Comparison of ENCODE assay signal across 20 mouse cellular contexts in the genomic region with DNA sequence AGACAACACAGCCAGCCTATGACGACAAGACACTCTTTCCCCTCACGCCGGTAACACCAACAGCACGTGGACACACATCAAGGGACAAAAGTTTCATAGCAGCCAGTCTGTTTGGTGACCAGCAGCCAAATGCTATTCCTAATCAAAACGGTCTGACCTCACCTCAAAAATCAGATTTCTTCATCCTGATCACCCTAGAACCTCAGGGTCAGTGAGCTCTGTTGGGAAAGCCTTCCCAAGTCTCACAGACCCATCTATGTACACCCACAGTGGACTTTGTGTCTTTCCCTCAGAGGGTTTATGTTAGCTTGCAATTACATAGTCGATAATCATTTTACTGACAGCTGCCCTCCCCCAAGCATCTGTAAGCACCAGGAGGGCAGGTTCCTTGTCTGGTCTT. TPM values are rescaled to one million over a fixed set of nuclear protein-coding genes. Genes with fewer than 3 reads are reported as not detected.
"Had no signal": no experiment of that assay in that cellular context is flagged by ENCODE, and none has a peak within 500 bp of the region (broad histone marks: within the 10 kb centered on the region; RNA-seq: fewer than 3 reads in every experiment).

No protein-coding gene starts in this region.

- DNase-seq: lung, adult 18-20 months; lung, embryonic 14.5 days; lung, postnatal 10 days; lung, postnatal 4 days; midbrain, embryonic 14.5 days; retina, postnatal 1 day; right cerebral cortex, adult 18-20 months; right cerebral cortex, postnatal 25 days; right cerebral cortex, postnatal 4 days; spleen, adult 18-20 months; thymus, adult 18-20 months; thymus, postnatal 25 days; thymus, postnatal 4 days had no signal

- ATAC-seq: midbrain, embryonic 16.5 days had no signal

- H3K4me2 ChIP-seq: lung, embryonic 14.5 days; midbrain, embryonic 12.5 days; neural tube, embryonic 13.5 days; neural tube, embryonic 15.5 days had no signal

- H3K36me3 ChIP-seq: midbrain, embryonic 10.5 days; midbrain, embryonic 12.5 days; neural tube, embryonic 13.5 days; neural tube, embryonic 15.5 days had no signal

- H3K9me3 ChIP-seq: midbrain, embryonic 10.5 days; midbrain, embryonic 12.5 days; neural tube, embryonic 13.5 days; neural tube, embryonic 15.5 days had no signal

- H3K4me3 ChIP-seq: midbrain, embryonic 10.5 days; midbrain, embryonic 12.5 days; myocyte; neural tube, embryonic 13.5 days; neural tube, embryonic 15.5 days had no signal

- H3K9ac ChIP-seq: lung, embryonic 14.5 days; midbrain, embryonic 12.5 days; neural tube, embryonic 13.5 days; neural tube, embryonic 15.5 days had no signal

- H3K27ac ChIP-seq: midbrain, embryonic 10.5 days; midbrain, embryonic 12.5 days; neural tube, embryonic 13.5 days; neural tube, embryonic 15.5 days had no signal

RNA-seq across cellular contexts. Expression of a gene that starts 2.4 kb away (rescaled TPM):
- polyA plus RNA-seq: lung, embryonic 14.5 days; neural tube, embryonic 11.5 days; neural tube, embryonic 13.5 days had no signal
